Comparison of ENCODE assay signal across 24 mouse cellular contexts in the genomic region with DNA sequence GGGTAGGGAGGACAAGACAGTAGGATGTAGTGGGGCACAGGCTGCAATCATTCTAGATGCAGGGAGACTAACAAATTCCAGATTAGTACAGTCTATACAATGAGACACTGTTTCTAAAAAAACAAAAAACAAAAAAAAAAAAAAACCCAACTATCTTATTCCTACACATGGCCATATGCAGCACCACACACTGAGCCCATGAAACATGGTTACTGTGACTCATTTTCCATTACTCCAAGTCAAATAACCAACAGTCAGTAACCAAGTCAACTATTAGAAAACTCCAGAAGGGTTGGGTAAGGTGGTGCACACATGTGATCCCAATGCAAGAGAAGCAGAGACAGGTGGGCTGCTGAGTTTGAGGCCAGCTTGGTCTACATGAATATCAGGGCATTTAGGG. TPM values are rescaled to one million over a fixed set of nuclear protein-coding genes. Genes with fewer than 3 reads are reported as not detected.
DNase-seq lines count a peak whose midpoint lies in the region; ATAC-seq and TF ChIP-seq lines count a peak whose summit lies in the region.
"Had no signal": no experiment of that assay in that cellular context is flagged by ENCODE, and none has a peak within 500 bp of the region (broad histone marks: within the 10 kb centered on the region; RNA-seq: fewer than 3 reads in every experiment).

No protein-coding gene starts in this region.

- H3K4me1 ChIP-seq in megakaryocyte, embryonic 14.5 days, result peaks cover 77% of the 10 kb centered on the region
- H3K4me1 ChIP-seq in liver, embryonic 16.5 days (ENCODE audit: control insufficient read depth, low read depth, low read length), result peaks cover 54% of the 10 kb centered on the region

- H3K9ac ChIP-seq in liver, embryonic 16.5 days (ENCODE audit: low read depth, low read length), result no peak overlapping the region
- H3K9ac ChIP-seq: forebrain, embryonic 15.5 days; hindbrain, embryonic 13.5 days; kidney, embryonic 15.5 days; lung, embryonic 15.5 days; midbrain, embryonic 13.5 days; stomach, embryonic 15.5 days had no signal

- H3K27ac ChIP-seq in gastrocnemius, adult 2 months, result peak overlapping the region; percentile 63
- H3K27ac ChIP-seq in liver, embryonic 16.5 days (ENCODE audit: low read length), result no peak overlapping the region; the same call in 1 of the 2 replicates
- H3K27ac ChIP-seq: forebrain, embryonic 15.5 days; hindbrain, embryonic 13.5 days; kidney, embryonic 15.5 days; lung, embryonic 15.5 days; midbrain, embryonic 13.5 days had no signal

- H3K4me2 ChIP-seq in liver, embryonic 16.5 days (ENCODE audit: low read depth, low read length), result 0 out of 2 replicates have a peak overlapping the region, but pooled peaks have one; percentile 21
- H3K4me2 ChIP-seq: forebrain, embryonic 15.5 days; hindbrain, embryonic 13.5 days; kidney, embryonic 15.5 days; lung, embryonic 15.5 days; midbrain, embryonic 13.5 days; stomach, embryonic 15.5 days had no signal

- no peaks in the 10 kb centered on the region for H3K9me3 ChIP-seq in megakaryocyte, embryonic 14.5 days
- no peaks in the 10 kb centered on the region for H3K9me3 ChIP-seq in liver, embryonic 16.5 days (replicated peaks; ENCODE audit: control insufficient read depth, low read length)
- H3K9me3 ChIP-seq: forebrain, embryonic 15.5 days; hindbrain, embryonic 13.5 days; kidney, embryonic 15.5 days; lung, embryonic 15.5 days; midbrain, embryonic 13.5 days; stomach, embryonic 15.5 days had no signal

- DNase-seq in gastrocnemius, adult 2 months, result no peak
- no peak for DNase-seq in gastrocnemius, adult 18-20 months (ENCODE audit: low spot score)
- DNase-seq in splenic B cell, adult 2 months (ENCODE audit: low read depth, low spot score), result peak; percentile 34
- no peak for DNase-seq in left cerebral cortex, adult 9 months (ENCODE audit: low spot score in 2 of 2)
- DNase-seq in adrenal gland, postnatal 36 days, result no peak
- DNase-seq: cerebellum, adult 9-10 months; gastrocnemius, postnatal 36 days; kidney, adult 11 months; kidney, postnatal 36 days; lung, postnatal 4 days; retina, postnatal 1 day; right cerebral cortex, postnatal 25 days; thymus, postnatal 36 days had no signal

- no peaks in the 10 kb centered on the region for H3K27me3 ChIP-seq in megakaryocyte, embryonic 14.5 days (replicated peaks)
- H3K27me3 ChIP-seq in liver, embryonic 16.5 days (ENCODE audit: control insufficient read depth, insufficient read depth, low read depth, low read length), result no peaks in the 10 kb centered on the region
- no peaks in the 10 kb centered on the region for H3K27me3 ChIP-seq in splenic B cell, adult 2 months (ENCODE audit: control insufficient read depth, insufficient read depth, low read length, poor library complexity, severe bottlenecking)
- H3K27me3 ChIP-seq: forebrain, embryonic 15.5 days; hindbrain, embryonic 13.5 days; kidney, embryonic 15.5 days; lung, embryonic 15.5 days; midbrain, embryonic 13.5 days; Patski; stomach, embryonic 15.5 days had no signal

- intact Hi-C loops in gastrocnemius, adult 2 months (cut with DNase I), result no loop called here

- H3K36me3 ChIP-seq in megakaryocyte, embryonic 14.5 days (replicated peaks; ENCODE audit: low read length), result peaks cover 30% of the 10 kb centered on the region
- H3K36me3 ChIP-seq in liver, embryonic 16.5 days (ENCODE audit: control insufficient read depth, insufficient read depth), result 0 out of 2 replicates have a peak, but pooled peaks cover 4% of the 10 kb centered on the region
- H3K36me3 ChIP-seq in splenic B cell, adult 2 months (ENCODE audit: control insufficient read depth, insufficient read depth, low read length, poor library complexity, severe bottlenecking), result no peaks in the 10 kb centered on the region
- H3K36me3 ChIP-seq: forebrain, embryonic 15.5 days; hindbrain, embryonic 13.5 days; kidney, embryonic 15.5 days; lung, embryonic 15.5 days; midbrain, embryonic 13.5 days; stomach, embryonic 15.5 days had no signal

- H3K4me3 ChIP-seq in gastrocnemius, adult 2 months, result peak overlapping the region; percentile 80; the same call in 1 of the 2 replicates
- peak overlapping the region; percentile 56 for H3K4me3 ChIP-seq in megakaryocyte, embryonic 14.5 days (replicated peaks)
- H3K4me3 ChIP-seq in liver, embryonic 16.5 days (ENCODE audit: low read depth, low read length), result no peak overlapping the region
- H3K4me3 ChIP-seq: forebrain, embryonic 15.5 days; hindbrain, embryonic 13.5 days; kidney, embryonic 15.5 days; lung, embryonic 15.5 days; midbrain, embryonic 13.5 days; stomach, embryonic 15.5 days had no signal

- no peak for ATAC-seq in megakaryocyte, adult 5-6 weeks (ENCODE audit: poor library complexity, severe bottlenecking)
- no peak for ATAC-seq in liver, embryonic 16.5 days (ENCODE audit: low read depth)
- ATAC-seq: CD4-positive, CD25-positive, alpha-beta regulatory T cell, adult 4 months; forebrain, embryonic 15.5 days; midbrain, embryonic 13.5 days; Patski had no signal

- TF ChIP-seq CTCF in gastrocnemius, adult 2 months (IDR thresholded peaks at IDR 0.05), result no peak

RNA-seq across cellular contexts. Expression of a gene that starts 5.0 kb away (rescaled TPM):
- total RNA-seq in gastrocnemius, adult 2 months (2021), result 100 to 1,000 TPM; 134 to 136 TPM
- total RNA-seq in gastrocnemius, adult 18-20 months (2021), result 100 to 1,000 TPM; 123 to 132 TPM
- polyA plus RNA-seq in megakaryocyte, embryonic 14.5 days (2012; ENCODE audit: insufficient read depth, low replicate concordance), result 8.7 and 11.1 TPM in 2 replicates
- total RNA-seq in megakaryocyte, adult 5-6 weeks (2015), result 272 and 311 TPM in 2 replicates
- 184 and 190 TPM in 2 replicates for total RNA-seq in megakaryocyte, adult 5-6 weeks (2017)
- polyA plus RNA-seq in liver, embryonic 16.5 days (2015; fragmentation: Nextera tagmentation; extraction: Ambion mirVana), result 87.5 and 96.5 TPM in 2 replicates
- 100 to 1,000 TPM; 291 to 302 TPM for total RNA-seq in adrenal gland, postnatal 36 days (2021)

RNA-seq across cellular contexts. Expression of a gene that starts 55.1 kb away (rescaled TPM):
- total RNA-seq in gastrocnemius, adult 2 months (2021), result 10 to 100 TPM in 1 of 2 experiments, 1 to 10 TPM in 1; 9.8 to 11.1 TPM
- total RNA-seq in gastrocnemius, adult 18-20 months (2021), result 10 to 100 TPM; 12.4 to 13.6 TPM
- 1.1 and 2.2 TPM in 2 replicates for polyA plus RNA-seq in megakaryocyte, embryonic 14.5 days (2012; ENCODE audit: insufficient read depth, low replicate concordance)
- total RNA-seq in megakaryocyte, adult 5-6 weeks (2015), result 36.4 and 38.1 TPM in 2 replicates
- total RNA-seq in megakaryocyte, adult 5-6 weeks (2017), result 42.5 and 42.8 TPM in 2 replicates
- 10.4 and 10.8 TPM in 2 replicates for polyA plus RNA-seq in liver, embryonic 16.5 days (2015; fragmentation: Nextera tagmentation; extraction: Ambion mirVana)
- total RNA-seq in adrenal gland, postnatal 36 days (2021), result 10 to 100 TPM; 29.6 to 38.3 TPM
